Mouse (Mus musculus) limb, embryonic 15.5 days (tissue): Measurements from ENCODE around the gene Ifi211. TPM values are rescaled to one million over a fixed set of nuclear protein-coding genes. Genes with fewer than 3 reads are reported as not detected.
"Not testable (repeated sequence)": the region's sequence is repeated elsewhere in the genome, so short reads cannot be mapped to it uniquely, and the experiment has no call there.

Experiments used
- ATAC-seq: fragments of 200-750 bp; cut with Nextera tagmentation; 2 replicates; pipeline ENCODE4 v1.8.0; 2017; ENCODE audit warnings: low read depth, moderate TSS enrichment; ENCODE audit not compliant: insufficient number of reproducible peaks, low FRiP score, low TSS enrichment
- H3K27ac ChIP-seq: fragments of 300-500 bp; sonication (generic); 2 replicates; pipeline ENCODE4 v1.5.1; 2015; ENCODE audit warnings: moderate library complexity, mild to moderate bottlenecking, inconsistent platforms
- H3K27me3 ChIP-seq: fragments of 300-500 bp; sonication (generic); 2 replicates; pipeline ENCODE4 v1.6.1; 2015; ENCODE audit warnings: inconsistent platforms
- H3K36me3 ChIP-seq: fragments of 300-500 bp; sonication (generic); 2 replicates; pipeline ENCODE4 v1.6.1; 2015; ENCODE audit warnings: inconsistent platforms
- H3K4me1 ChIP-seq: fragments of 300-500 bp; sonication (generic); 2 replicates; pipeline ENCODE4 v1.6.1; 2015; ENCODE audit warnings: inconsistent platforms
- H3K4me2 ChIP-seq: fragments of 300-500 bp; sonication (generic); 2 replicates; pipeline ENCODE4 v1.6.1; 2015; ENCODE audit warnings: mild to moderate bottlenecking, inconsistent platforms
- H3K4me3 ChIP-seq: fragments of 300-500 bp; sonication (generic); 2 replicates; pipeline ENCODE4 v1.5.1; 2015; ENCODE audit warnings: mild to moderate bottlenecking, inconsistent platforms
- H3K9ac ChIP-seq: fragments of 300-500 bp; sonication (generic); 2 replicates; pipeline ENCODE4 v1.6.1; 2015; ENCODE audit warnings: inconsistent platforms
- H3K9me3 ChIP-seq: fragments of 300-500 bp; sonication (generic); 2 replicates; pipeline ENCODE4 v1.6.1; 2016; ENCODE audit warnings: inconsistent platforms
- WGBS: fragments of 180-500 bp; shearing (Covaris S2); methylation state at CpG from one replicate; pipeline ENCODE4 v1.1.7; 2015; 5-methylcytosine and 5-hydroxymethylcytosine counted together
- polyA plus RNA-seq: library from polyadenylated mRNA; unstranded; fragments of >200 nt; fragmentation: Nextera tagmentation; extraction: Ambion mirVana; gene quantifications from 2 replicates; pipeline ENCODE4 v1.2.1, GENCODE M21; 2015

Gene Ifi211
- 1.4 and 2.0 TPM in 2 replicates for polyA plus RNA-seq

- H3K4me1 ChIP-seq, H3K9me3 ChIP-seq, ATAC-seq, H3K27ac ChIP-seq, H3K4me2 ChIP-seq, H3K27me3 ChIP-seq, H3K9ac ChIP-seq, H3K4me3 ChIP-seq, H3K36me3 ChIP-seq: not testable (repeated sequence)
- WGBS: 73% methylated on average over 6 of the region's 6 CpGs
These were observed at the start of gene Ifi211 for GRCm38 (mm10) chr1:173912548-173913255. Gene Ifi211 (minus strand): TSS chr1:173913046.

GRCm38 (mm10) chr1:173961491-173961890, 48.6 kb upstream of the Ifi211 start:
- not testable (repeated sequence) for H3K27me3 ChIP-seq, H3K4me1 ChIP-seq, H3K4me2 ChIP-seq, H3K36me3 ChIP-seq, ATAC-seq, H3K9me3 ChIP-seq, H3K27ac ChIP-seq, H3K9ac ChIP-seq, H3K4me3 ChIP-seq
- 66% methylated on average over 1 of the region's 1 CpGs for whole genome bisulfite sequencing

GRCm38 (mm10) chr1:173959998-173960397, 47.2 kb upstream of the Ifi211 start:
- not testable (repeated sequence) for H3K9ac ChIP-seq, H3K36me3 ChIP-seq, H3K4me3 ChIP-seq, H3K27ac ChIP-seq, H3K27me3 ChIP-seq, H3K4me1 ChIP-seq, ATAC-seq, H3K4me2 ChIP-seq, H3K9me3 ChIP-seq
- 28% methylated on average over 3 of the region's 3 CpGs for WGBS

DNA sequence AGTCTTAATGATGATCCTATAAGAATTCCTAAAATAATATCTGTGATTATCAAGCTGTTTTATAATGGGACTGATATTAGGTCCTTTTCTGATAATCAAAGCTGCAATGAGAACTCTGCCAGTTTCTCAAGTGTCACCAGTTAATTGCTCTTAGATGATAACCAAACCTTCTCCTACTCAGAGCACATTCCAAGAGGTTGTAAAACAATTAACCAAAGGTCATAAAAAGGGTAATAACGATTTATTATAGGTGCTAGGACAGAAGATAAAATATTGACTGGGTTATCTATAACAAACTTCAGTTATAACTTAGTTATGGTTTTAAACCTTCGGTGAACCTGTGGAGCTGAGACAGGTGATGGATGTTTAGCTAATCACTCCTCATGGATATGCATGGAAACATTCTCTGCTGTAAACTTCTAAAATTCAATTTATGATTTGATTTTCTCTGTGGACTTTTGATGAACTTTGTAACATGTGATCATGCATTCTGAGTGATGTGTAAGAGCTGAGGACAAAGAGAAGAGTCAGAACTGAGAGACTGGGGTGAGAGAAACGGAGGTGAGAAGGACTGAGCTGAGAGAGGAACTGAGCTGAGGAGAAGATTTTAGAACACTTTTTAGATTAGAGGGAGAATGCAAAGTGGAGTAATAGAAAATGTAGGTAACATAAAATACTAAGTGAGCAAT, 43.1 kb upstream of the Ifi211 start:
- H3K9ac ChIP-seq, H3K4me2 ChIP-seq, H3K27ac ChIP-seq, H3K9me3 ChIP-seq, H3K36me3 ChIP-seq, H3K4me3 ChIP-seq, H3K4me1 ChIP-seq, ATAC-seq, H3K27me3 ChIP-seq: not testable (repeated sequence)
- WGBS: 23% methylated on average over 3 of the region's 3 CpGs

GRCm38 (mm10) chr1:173955071-173955796, 42.4 kb upstream of the Ifi211 start:
- no peak overlapping the region for H3K4me3 ChIP-seq
- no peaks in the 10 kb centered on the region for H3K36me3 ChIP-seq
- H3K4me1 ChIP-seq: no peaks in the 10 kb centered on the region
- no peak for ATAC-seq
- H3K9ac ChIP-seq: no peak overlapping the region
- H3K27me3 ChIP-seq: no peaks in the 10 kb centered on the region
- 63% methylated on average over 2 of the region's 2 CpGs for WGBS
- no peak overlapping the region for H3K4me2 ChIP-seq
- no peak overlapping the region for H3K27ac ChIP-seq
- H3K9me3 ChIP-seq: no peaks in the 10 kb centered on the region

DNA sequence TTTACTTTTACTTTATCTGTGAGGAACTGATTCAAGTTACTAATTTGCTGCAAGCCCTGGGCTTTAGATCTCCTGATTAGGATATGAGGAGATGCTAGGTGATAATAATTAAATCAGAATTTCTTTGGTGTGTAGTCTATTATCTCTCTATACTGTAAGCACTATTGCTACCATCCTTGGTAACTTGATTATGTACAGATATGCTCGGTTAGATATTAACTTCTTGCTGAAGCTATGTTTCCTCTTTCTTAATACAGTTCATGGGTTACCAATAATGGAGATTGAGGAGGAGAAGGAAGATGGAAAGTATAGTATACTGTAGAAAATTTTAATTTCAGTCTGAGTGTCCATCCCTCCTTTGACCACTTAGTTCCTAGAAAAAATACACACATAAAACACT, 40.7 kb upstream of the Ifi211 start:
- ATAC-seq: no peak
- Histone ChIP-seq H3K36me3 (no peaks in the 10 kb centered on the region), H3K4me2 (no peak overlapping the region), H3K9me3 (no peaks in the 10 kb centered on the region), H3K4me3 (no peak overlapping the region), H3K4me1 (no peaks in the 10 kb centered on the region), H3K27ac (no peak overlapping the region), H3K9ac (no peak overlapping the region), H3K27me3 (no peaks in the 10 kb centered on the region)
- WGBS: 79% methylated on average over 1 of the region's 1 CpGs

DNA sequence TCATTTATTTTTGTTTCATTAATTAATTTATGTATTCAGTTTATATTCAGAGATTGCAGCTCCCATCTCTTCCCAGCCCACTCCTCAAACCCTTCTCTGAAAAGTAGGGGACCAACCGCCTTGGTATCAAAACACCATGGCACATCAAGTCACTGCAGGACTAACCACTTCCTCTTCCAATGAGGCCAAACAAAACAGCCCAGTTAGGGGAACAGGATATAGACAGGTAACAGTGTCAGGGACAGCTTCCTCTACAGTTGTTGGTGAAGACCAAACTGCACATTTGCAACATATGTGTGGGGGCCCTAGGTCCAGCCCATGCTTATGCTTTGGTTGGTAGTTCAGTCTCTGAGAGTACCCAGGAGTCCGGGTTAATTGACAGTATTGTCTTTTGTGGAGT, 36.2 kb upstream of the Ifi211 start:
- WGBS: 79% methylated on average over 2 of the region's 2 CpGs
- not testable (repeated sequence) for H3K4me1 ChIP-seq, H3K4me2 ChIP-seq, ATAC-seq, H3K9ac ChIP-seq, H3K36me3 ChIP-seq, H3K9me3 ChIP-seq, H3K4me3 ChIP-seq, H3K27ac ChIP-seq, H3K27me3 ChIP-seq

DNA sequence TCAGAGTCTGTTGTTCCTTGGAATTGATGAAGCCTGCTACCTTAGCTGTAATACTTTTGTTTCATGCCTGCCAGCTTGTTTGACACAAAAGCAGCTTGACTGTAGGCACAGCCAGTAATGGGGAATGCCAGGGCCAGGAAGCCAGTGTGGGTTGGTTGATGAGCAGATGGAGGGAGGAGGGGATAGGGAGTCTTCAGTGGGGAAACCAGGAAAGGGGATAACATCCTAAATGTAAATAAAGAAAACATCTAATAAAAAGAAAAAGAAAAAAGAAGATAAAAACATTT, 29.9 kb upstream of the Ifi211 start:
- not testable (repeated sequence) for H3K27ac ChIP-seq, H3K4me1 ChIP-seq, ATAC-seq, H3K4me2 ChIP-seq, H3K9me3 ChIP-seq, H3K36me3 ChIP-seq, H3K4me3 ChIP-seq, H3K9ac ChIP-seq, H3K27me3 ChIP-seq

DNA sequence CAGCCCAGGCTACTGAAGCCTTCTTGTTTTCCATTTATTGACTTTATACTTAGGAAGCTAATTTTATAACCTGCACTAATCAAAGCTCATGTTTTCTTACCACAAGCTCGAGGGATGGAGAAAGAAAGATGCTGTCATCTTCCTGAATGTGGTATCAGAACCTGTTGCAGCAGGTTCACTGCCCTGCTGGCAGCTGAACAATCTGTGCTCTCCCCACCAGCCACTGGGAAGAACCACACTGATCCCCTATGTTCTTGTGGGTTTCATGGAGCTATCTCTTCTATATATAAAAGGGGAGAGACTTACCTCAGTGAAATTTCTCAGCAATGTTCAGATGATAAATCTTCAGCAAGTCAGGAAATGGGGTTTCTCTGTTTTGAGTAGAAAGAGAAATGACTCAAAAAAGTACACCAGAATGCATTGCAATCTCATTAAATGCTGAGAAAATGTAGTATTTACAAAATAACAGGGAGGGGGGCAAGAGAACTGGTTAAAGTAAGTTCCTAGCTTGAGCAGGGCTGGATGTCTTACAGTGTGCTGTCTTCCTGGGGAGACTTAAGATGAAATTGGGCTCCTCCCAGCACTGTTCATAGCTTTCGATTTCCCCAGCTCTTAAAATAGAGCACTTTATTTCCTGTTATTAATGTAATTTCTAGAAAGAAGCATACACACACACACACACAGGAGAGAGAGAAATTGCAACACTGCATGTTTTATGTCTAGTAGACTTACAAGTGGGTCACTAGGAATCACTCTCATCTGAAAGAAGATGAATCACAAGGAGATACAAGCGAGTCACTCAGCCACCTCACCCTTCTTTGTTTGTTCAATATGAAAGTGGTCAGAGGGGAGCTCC, 29.3 kb upstream of the Ifi211 start, which contains the start of the genes Mndal and Ifi203:
Gene Mndal (minus strand): TSS at position 568 of the 856 bp plus-strand sequence.
Gene Ifi203 (minus strand): TSS at position 749 of the 856 bp plus-strand sequence.
- not testable (repeated sequence) for H3K36me3 ChIP-seq, ATAC-seq, H3K4me3 ChIP-seq, H3K27me3 ChIP-seq, H3K4me2 ChIP-seq, H3K4me1 ChIP-seq, H3K9ac ChIP-seq, H3K27ac ChIP-seq, H3K9me3 ChIP-seq
- WGBS: 62% methylated on average over 3 of the region's 3 CpGs

DNA sequence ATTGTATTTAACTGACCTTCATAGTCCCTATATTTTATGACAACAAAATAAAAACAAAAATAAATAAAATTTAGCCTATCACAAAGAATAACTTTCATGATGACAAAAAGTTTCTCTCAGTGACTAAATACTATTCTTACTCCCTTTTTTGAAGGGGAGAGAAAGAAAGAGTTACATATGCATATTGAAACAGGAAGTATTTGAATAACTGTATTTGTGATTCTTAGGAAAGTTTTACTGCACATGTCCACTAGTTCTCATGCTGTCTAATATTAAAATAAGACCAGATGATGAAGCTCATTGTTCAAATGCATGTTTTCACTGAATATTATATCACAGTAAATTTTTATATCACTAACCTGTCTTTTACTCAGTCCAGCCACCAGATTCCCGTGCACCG, 28.7 kb upstream of the Ifi211 start:
- WGBS: 77% methylated on average over 2 of the region's 2 CpGs
- not testable (repeated sequence) for H3K9ac ChIP-seq, H3K27ac ChIP-seq, H3K36me3 ChIP-seq, ATAC-seq, H3K9me3 ChIP-seq, H3K4me2 ChIP-seq, H3K4me1 ChIP-seq, H3K27me3 ChIP-seq, H3K4me3 ChIP-seq

- H3K4me2 ChIP-seq, H3K27me3 ChIP-seq, H3K4me3 ChIP-seq, ATAC-seq, H3K27ac ChIP-seq, H3K9ac ChIP-seq, H3K4me1 ChIP-seq, H3K36me3 ChIP-seq, H3K9me3 ChIP-seq: not testable (repeated sequence)
- WGBS: 48% methylated on average over 3 of the region's 3 CpGs
These were observed 6.4 kb upstream of the Ifi211 start for GRCm38 (mm10) chr1:173919279-173919678.
